Mouse (Mus musculus): Measurements from ENCODE around the gene Tyrobp.

Gene Tyrobp

DNA sequence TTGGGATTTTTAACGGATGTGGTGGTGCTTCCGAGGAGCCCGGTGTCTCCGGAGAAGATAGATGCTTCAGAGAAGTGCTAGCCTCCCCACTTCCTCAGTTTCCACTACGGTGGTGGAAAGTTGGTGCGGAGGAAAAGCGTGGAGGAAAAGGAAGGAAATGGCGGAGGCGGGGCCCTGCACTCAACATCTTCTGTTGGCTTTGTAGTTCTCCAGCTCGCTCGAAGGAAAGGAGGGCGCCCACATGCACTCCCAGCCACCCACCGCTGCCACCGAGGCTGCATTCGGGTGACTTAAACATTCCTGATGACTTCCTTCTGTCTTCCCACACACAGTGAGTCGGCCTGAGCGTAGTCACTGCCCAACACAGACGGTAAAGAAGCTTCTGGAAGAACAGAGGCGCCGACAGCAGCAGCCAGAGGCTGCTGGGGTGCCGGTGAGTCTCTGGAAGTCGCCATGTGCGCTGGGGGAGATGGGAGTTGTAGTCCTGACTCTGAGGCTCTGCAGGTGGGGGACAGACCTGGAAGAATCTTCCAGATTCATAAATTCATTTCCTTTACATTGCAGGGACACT, 9.6 kb downstream of the Tyrobp start:
- no peak for DNase-seq (ENCODE audit: extremely low spot score, low spot score)

DNA sequence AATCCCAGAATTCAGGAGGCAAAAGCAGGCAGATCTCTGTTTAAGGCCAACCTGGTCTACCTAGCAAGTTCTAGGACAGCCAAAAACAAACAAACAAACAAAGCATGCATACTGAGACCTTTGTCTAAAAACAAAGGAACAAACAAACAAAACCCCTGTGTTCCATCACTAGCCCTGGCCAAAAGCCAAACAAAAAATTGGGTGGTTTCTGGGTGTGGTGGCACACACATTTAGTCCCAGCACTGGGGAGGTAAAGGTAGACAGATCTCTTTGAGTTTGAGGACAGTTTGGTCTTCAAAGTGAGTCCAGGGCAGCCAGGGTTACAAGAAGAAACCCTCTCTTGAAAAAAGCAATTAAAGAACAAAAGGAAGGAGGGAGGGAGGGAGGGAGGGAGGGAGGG, 15.8 kb downstream of the Tyrobp start:
- no peak for DNase-seq (ENCODE audit: extremely low spot score, low spot score)

DNA sequence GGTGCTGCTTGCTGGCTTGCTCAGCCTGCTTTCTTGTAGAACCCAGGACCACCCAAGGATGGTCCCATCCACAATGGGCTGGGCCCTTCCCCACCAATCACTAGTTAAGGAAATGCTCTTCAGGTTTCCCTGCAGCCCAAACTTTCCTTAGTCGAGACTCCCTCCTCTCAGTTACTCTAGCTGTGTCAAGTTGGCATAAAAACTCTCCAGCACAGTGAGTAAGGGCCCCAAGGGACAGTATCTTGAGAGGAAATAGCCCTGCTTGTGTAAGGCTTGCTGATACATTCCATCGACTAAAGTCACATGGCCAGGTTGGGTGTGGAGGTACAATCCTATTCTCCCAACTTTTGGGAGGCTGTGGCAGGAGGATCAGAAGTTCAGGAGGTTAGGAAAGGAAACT, 16.6 kb downstream of the Tyrobp start:
- no peak for DNase-seq (ENCODE audit: extremely low spot score, low spot score)

DNA sequence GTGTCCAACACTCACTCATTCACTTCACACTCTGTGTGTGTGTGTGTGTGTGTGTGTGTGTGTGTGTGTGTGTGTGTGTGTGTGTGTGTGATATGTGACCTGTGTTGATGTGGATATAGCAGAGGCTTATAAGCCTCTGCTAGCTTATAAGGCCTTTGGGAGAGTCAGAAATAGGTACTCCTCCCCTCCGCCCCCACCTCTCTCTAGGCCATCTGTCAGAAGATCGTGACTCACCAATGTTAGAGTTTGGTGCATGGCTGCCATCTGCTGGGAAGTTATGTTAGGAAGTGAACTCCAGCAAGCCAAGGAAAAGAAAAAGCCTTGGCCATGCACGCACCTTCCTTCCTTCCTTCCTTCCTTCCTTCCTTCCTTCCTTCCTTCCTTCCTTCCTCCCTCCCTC, 18.2 kb downstream of the Tyrobp start:
- DNase-seq (ENCODE audit: extremely low spot score, low spot score) = no peak

DNA sequence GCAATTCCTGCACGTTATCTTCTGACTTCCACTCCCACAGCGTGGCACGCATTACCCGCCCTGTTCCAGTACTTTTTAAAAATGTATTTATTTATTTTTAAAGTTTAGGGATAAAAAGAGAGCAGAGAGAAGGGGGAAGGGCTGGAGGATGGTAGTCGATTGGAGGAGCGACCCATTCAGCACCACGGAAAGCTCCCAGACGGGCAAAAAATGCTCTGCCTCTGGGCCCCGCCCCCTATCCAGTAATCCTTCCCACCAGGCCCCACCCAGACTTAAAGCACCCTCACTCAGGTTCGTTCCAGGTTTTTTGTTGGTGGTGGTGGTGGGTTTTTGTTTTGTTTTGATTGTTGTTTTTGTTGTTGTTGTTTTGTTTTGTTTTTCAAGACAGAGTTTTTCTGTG, 20.7 kb downstream of the Tyrobp start:
- DNase-seq (ENCODE audit: extremely low spot score, low spot score) = peak; percentile 47

DNA sequence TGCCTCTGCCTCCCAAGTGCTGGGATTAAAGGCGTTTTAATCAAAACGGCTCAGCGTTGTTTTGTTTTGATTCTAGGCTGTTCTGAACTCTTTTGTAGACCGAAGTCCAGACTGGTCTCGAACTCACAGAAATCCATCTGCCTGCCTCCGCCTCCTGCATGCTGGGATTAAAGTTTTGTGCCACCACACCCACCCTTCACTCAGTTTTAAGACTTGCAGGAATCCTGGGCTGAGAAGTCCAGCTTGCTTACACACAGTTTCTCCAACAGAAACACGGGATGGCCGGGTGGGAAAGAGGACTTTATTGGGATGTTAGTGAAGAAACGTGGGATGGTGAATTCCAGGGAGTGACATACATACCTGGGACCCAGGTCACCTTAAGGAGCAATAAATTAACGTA, 21.1 kb downstream of the Tyrobp start:
- no peak for DNase-seq (ENCODE audit: extremely low spot score, low spot score)

DNA sequence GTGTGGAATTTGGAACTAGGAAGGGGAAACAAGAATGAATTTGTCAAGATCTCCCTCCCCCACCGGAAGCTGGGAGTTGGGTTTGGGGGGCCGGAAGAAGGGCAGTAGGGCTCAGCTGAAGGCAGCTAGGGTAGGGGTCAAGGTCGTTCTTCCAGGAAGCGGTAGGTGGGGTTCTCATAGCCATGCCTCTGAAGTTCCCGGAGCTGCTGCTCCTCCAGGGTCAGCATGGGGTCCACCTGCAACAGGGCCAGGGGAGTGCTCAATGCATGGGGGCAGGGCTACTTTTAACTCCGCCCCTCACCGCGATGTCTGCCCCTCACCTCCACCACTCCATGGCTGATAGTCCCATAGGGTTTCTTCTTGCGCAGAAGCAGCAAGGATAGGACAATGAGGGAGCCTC, 21.6 kb downstream of the Tyrobp start:
- DNase-seq (ENCODE audit: extremely low spot score, low spot score) = no peak

DNA sequence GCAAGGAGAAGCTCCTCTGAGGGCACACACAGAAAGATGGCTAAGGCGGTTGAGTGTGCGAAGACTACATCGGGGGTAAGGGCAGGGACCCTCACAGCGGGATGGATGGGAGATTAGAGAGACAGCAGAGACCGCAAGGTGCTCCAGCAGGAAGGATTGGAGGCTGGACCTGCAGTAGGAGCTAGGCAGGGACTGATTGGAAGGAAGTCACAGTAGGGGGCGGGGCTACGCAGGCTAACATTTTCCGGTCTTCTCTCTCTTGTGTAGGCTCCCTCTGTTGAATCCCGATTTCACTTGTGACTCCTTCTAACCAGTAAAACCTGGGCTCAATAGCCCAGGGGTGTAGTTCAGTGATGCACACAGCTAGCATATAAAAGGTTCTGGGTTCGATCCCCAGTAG, 23.3 kb downstream of the Tyrobp start:
- DNase-seq (ENCODE audit: extremely low spot score, low spot score) = no peak

DNA sequence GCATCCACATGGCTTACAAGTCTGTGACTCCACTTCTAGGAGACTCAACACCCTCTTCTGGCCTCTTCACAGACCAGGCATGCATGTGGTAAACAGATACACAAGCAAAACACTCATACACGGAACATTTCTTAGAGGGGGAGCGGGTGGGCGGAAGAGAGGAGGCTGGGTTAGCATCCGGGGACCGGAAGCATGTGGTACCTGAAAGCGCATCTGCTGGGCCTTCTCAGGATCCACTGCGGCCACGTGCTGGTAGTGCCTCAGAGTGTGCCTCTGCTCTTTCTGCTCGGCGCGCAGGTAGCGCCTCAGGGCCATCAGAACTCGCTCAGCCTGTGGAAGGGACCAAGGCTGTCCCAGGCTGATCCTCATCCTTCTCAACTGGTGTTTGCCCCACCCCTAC, 26.2 kb downstream of the Tyrobp start:
- no peak for DNase-seq (ENCODE audit: extremely low spot score, low spot score)

DNA sequence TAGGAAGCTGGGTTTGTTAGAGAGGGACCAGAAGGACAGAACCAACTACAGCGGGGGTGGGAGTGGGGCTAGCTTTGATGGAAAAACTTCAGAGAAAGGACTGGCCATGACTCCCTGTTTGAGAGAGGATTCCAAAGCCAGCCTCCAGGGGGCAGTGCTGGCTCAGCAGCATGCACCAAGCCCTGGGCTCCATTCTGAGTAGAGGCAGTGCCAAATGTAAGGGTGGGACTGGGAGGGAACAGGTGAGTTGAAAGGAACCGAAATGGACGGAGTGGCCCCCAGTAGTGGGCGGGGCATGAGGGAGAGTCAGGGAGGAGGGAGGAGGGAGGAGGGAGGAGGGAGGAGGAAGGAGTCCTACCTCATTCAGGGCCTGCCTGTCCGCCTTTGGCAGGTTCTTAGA, 27.1 kb downstream of the Tyrobp start:
- DNase-seq (ENCODE audit: extremely low spot score, low spot score) = peak; percentile 44

DNA sequence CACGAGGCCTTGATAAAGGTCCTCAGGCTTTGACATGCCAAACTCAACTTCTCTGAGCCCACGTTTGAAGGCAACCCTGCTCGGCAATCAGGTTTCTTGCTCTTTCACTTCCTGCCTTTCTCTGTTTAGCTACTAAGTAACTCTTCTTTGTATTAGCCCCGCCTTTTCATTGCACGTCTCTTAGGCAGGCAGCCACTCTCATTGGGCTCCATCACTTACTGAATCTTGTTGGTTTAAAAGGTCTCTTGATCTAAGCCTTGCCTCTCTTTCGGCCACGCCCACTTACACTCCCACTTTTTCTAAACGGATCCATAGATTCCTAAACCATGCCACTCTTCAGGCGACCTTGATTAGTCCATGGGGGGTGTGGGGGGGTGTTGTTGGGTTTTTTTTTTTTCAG, 30.1 kb downstream of the Tyrobp start:
- DNase-seq (ENCODE audit: extremely low spot score, low spot score) = no peak

DNA sequence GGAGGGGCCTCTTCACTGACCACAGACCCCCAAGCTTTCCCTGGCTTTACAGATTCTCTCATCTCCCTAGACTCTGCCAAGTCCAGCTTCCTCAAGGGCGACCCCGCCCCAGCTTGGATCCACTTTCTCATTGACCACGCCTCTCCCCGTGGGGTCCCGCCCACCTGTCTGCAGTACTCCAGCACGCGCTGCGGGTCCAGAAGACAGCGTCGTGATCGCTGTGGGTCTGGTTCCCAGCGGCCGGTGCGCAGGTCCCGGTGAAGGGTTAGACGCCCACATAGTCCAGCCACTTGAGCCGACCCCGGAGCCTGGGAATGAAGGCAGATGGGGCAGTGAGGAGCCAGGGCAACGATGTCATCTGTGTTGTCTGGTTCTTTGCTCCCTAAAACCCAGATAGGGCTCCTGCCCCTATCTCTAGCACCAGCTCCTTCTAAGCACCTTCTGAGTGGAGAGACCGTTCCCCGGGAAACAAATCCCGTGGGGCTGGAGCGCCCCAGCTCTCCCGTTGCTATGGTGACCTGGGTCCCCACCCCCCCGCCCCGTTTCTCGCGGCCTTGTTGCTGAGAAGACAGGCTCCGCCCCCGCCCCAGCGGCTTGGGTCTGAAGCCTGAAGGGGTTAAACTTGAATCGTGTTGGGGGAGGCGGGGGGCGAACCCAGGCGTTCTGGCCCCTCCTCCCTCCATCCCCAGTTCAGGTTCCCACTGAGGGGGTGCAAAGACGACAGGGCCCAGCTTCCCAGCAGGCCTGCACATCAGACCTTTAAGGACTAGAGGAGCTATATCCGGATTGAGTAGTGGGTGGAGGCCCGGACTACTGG, 30.8 kb downstream of the Tyrobp start:
- peak; percentile 64 for DNase-seq (ENCODE audit: extremely low spot score, low spot score)

DNA sequence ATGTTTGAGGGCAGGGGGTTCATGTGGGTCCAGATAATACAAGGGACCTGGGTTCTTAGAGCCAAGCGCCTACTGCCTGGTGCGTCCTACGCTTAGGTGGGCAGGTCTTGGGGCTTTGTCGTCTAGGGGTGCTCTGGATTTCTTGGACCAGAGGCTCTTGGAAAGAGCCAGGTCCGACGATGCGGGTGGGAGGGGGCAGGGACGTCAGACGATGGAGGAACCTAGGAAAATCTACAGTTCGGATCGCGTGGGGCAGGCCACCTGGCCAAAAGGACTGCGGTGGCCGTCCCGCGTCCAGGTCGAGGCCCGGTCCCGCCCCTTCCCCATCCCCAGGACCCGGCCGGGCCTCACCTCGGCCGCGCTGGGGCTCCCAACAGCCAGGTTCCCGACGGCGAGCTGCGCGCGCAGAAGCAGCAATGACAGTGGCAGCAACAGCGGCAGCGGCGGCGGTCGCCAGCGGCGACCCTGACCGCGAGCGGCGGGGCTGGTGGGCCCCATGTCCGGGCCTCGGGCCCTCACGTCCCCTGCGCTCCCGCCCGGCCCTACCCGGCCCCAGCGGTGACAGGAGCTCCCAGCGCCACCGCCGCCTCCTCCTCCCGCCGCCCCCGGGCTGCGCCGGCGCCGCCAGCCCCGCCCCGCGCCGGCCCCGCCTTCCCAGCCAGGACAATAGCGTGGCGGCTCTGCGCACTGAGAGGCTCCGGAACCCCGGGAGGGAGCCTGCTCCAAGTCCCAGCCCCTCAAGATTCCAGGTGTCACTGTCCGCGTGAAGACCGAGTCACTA, 31.6 kb downstream of the Tyrobp start, which contains the start of gene Aplp1:
Gene Aplp1 (minus strand): TSS at position 565 of the 781 bp plus-strand sequence.
- DNase-seq (ENCODE audit: extremely low spot score, low spot score) = peak; percentile 71

DNA sequence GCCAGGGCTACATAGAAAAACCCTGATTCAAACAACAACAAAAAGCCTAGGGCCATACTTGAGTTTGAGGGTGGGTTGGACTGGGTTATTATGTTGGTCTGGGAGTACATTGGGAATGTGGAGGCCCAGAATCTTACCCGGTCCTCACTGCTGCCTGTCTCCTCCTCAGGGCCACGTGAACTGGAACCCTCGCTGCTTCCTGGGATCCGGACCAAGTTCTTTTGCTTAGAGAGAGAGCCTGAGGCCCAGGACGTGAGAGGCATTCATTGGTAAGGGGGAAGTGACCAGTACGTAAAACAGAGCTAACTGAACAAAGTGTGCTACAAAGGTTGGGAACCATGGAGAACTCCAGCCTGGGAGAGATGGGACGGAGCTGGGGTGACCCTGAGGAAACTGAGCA, 36.7 kb downstream of the Tyrobp start:
- DNase-seq (ENCODE audit: extremely low spot score, low spot score) = no peak

DNA sequence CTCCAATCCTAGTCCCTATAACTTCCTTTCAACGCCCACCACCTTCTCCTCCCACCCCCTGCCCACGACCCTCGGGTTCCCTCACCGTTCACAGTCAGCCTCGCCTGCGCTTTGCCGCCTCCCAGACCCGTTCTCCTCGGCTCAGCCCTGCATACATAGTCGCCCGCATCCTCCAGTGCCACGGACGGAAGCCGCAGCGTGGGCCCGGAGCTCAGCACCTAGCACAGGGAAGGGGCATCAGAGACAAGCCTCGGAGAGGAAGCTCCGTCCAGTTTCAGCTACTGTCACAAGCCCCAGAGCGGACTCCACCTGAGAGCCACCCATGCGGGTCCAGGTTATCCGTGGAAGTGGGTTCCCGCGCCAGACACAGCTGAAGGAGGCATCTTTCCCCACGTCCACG, 39.8 kb downstream of the Tyrobp start:
- no peak for DNase-seq (ENCODE audit: extremely low spot score, low spot score)

DNA sequence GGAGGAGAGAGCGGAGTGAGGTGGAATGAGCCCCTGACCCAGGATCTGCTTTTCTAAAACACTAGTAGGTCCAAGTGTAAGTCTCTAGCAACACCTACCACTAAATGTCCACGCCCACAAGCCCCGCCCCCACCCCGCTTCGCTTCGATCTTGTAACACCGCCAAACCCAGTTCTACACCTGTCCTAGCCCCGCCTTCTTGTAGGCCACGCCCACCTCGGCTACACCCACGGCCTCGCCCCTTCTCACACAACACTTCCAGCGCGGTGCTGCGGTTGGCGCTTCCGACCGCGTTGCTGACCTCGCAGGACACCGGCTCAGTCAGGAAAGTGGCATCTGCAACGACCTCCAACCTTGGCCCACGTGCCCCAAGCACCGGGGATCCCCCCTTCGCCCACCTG, 40.2 kb downstream of the Tyrobp start:
- DNase-seq (ENCODE audit: extremely low spot score, low spot score) = no peak

DNA sequence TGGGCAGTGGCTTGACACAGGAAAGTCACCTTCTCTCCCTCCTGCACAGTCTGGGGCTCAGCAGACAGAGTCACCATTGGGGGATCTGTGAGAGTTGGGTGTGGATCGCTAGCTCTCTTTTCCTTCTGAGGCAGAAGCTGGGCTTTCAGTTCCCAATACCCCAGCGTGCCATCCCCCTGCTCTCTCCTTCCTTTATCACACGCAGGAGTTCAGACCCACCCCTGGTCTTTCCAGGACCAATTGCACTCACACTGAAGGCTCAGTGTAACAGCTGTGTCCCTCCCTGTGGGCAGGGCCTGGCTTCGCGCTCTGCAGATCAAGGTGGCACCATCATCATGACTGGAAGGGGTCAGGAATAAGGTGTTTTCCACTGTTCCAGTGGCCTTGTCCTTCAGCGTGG, 40.7 kb downstream of the Tyrobp start:
- DNase-seq (ENCODE audit: extremely low spot score, low spot score) = no peak

DNA sequence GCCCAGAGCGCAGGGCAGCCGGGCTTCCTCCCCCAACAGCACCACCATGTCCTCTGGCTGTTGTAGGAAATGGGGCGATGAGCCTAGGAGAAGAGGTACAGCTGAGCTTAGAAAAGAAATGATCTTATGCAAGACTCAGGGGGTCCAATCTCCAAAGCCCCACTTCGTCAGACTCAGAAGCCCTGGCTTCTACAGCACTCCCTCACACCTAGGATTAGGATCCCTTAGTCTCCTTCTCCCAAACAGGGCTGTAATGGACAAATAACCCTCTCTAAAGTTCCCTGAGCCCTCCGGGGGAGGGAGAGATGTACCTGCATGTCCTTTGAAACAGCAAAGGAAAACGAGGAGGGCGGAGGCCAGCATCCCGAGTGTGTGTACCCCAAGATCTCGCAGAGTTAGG, 42.9 kb downstream of the Tyrobp start:
- DNase-seq (ENCODE audit: extremely low spot score, low spot score) = no peak

DNA sequence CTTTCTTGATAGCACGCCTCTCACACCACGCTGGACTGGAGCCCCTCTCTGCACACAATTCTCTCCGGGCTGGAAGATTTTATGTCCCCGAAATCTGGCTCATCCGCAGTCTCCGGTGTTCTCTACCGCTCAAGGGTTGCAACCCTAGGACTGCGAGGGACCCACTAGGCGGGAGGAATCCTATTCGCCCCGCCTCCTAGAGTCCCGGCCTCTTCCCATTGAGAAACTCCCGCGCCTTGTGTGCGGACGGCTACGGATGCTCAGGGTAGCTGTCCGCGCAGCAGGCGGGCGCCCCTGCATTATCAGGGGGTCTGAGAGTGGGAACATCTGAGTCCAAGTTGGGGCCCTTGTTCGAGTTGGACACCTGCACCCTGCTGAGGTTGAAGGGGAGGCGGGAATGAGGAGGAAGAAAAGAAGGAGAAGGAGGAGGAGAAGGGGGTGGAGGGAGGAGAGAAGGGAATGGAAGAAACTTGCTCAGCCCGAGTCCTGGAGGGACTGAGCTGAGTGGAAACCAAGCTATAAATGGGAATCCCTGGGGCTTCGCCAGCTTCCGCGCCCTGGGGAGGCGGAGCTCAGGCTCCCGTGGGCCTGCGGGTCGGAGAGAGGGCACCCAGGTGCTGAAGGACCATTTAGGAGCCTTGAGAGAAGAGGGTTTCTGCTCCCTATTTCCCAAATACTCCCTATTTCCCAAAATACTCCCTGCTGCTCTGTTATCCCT, 43.5 kb downstream of the Tyrobp start:
- no peak for DNase-seq (ENCODE audit: extremely low spot score, low spot score)

DNA sequence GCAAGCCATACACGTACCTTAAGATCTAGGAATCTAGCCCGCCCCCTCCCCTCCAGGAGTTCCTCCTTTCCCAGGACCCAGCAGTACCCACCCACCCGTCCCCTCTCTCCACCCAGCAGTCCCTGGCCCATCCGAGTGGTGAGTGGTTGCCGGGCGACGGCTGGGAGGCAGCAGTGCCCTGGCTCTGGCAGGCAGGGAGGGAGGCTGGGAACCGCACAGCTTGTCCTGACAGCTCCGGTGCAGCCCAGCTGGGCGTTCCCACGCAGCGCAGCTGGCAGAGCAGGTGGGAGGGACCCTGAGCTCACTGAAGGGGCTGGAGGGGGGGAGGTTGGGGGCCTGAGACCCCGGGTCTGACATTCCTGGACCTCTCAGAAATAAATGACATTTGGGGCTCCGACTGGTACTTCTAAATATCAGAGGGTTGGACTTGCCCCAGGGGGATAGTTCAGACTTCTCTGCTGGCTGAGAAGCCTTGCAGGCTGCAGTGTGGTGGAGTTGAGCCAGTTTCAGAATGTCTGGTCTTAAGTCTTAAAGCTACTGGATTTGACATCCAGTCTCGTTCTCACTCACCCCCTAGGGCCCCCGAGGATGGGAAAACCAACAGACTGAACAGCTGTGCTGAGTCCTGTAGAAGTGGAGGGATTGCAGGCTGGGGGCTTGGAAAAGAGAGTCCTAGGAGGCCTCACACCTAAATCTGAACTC, 44.2 kb downstream of the Tyrobp start, which contains the start of the genes Kirrel2 and Nphs1:
Gene Kirrel2 (minus strand): TSS at position 62 of the 702 bp plus-strand sequence.
Gene Nphs1 (plus strand): TSS at position 687 of the 702 bp plus-strand sequence.
- DNase-seq (ENCODE audit: extremely low spot score, low spot score) = peak; percentile 63

DNA sequence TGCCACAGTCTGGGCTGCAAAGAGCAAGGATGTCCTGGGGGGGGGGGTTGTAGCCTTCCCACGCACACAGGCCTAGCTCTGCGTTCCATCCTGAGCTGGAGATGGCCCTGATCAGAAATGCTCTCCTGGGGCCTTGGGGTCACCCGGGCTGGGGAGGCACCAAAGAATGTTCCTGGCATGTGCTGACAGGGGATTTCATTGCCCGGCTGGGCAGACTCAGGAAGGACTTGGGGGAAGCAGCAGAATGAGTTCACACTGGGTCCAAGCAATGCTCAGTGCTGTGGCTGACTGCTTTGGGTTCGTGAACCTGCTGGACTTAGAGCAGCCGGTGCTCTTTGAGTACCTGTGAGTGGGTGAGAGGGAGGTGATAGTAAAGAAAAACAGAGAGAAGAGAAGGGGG, 45.9 kb downstream of the Tyrobp start:
- DNase-seq (ENCODE audit: extremely low spot score, low spot score) = no peak
